Mouse (Mus musculus) left cerebral cortex, adult 9 months (tissue): ENCODE data around the gene Chst3.
"Not testable (repeated sequence)": the region's sequence is repeated elsewhere in the genome, so short reads cannot be mapped to it uniquely, and the experiment has no call there.

ENCODE experiments used
- DNase-seq, 2 experiments: peaks; one replicate each; pipeline ENCODE4 v3.0.0; 2022; ENCODE audit warnings: low spot score in 2 of 2

Chst3 gene

DNA sequence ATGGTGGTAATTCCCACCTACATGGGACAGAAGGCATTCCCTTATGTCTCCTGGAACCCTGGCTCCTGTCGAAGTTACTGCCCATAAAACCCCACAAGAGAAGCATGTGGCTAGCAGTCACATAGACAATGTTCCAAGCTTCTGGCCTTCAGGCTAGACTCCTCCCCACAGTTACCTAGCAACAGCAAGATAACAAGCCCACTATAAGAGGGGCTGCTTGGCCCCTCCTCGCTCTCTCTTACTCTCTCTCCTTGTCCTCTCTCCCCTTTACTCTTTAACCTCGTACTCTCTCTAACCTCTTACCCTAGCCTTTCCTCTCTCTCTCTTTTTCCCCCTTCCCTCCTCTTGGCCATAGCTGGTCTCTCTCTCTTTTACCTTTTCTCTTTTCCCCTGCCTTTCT lies 57.7 kb downstream of the Chst3 start:
- not testable (repeated sequence) for DNase-seq

DNA sequence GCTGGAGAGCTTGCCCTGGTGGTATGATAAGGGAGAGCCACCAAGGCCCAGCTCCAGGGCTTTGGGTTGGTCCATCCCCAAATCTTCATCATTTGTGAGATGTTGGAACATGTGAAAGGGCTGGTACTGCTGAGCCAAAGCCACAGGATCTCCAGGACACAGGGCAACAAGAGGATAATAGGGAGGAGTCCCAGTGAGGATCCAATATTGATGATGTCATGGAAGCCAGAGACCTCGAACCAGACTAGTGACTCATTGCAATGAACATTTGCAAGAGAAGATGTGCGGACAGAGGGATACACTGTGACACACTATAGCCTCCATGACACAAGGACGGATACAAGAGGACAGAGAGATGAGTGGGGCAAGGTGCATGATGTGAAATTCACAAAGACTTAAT lies 60.9 kb downstream of the Chst3 start:
- no peak for DNase-seq

DNA sequence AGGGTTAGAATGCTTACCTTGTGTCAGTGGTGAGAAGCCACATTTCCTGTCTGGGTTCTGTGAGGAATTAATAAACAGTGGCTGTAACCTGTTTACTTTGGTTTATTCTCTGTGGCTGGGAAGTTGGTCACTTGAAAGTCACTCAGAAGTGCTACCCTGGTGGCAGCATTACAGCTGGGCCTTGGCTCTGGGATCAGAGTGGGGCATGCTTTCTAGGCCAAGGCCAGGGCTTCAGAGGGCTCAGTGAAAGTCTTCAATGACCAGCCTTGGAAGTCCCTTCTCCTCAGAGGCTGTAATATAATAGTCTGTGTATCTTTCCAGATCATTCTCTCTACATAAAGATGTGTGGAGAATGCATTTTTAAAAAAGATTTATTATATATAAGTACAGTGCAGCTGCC lies 63.0 kb downstream of the Chst3 start:
- DNase-seq, result no peak

DNA sequence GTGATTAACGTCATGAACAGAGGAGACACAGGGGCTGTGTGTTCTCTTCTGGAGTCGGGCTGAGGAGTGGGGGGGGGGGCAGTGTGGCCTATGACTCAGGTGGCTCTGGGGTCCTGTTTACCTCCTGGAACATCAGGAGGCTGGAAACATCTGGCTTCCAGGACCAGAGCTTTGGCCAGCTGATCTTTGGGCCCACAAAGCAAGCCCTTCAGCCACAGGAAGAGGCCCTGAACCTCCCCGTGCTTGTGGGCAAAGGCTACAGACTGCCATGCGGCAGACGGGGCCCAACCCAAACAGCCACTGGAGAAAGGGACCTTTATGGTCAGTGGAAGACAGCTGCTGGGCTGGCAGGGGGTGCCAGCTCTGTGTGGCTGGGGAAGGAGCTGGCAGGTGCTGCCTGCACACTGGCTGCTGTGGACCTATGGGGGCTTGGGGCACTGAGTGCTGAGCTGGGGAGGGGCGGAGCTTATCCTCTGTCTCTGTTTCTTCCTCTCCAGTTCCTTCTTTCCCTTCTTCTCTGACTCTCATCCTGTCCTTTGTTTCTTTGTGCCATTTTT lies 67.9 kb downstream of the Chst3 start:
- DNase-seq, result no peak

DNA sequence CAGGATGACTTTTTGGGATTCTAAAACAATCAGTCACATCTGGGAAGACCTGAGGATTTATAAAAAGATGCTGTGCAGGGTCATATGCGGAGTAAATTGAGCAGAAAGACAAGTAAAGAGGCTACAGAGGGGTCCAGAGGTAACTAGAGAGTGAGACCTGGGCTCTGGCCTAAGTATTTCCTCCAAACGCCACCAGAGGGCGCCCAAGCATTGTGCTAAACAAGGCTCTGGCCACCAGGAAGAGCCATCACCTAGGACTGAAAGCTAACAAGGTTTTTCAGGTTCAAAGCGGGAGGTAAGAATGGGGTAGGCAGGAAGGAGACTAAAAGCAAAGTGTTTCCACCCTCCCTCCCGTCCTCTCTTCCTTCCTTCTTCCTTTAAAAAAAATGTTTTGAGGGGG lies 71.0 kb downstream of the Chst3 start:
- peak in 1 of 2 experiments; percentile 67 for DNase-seq

DNA sequence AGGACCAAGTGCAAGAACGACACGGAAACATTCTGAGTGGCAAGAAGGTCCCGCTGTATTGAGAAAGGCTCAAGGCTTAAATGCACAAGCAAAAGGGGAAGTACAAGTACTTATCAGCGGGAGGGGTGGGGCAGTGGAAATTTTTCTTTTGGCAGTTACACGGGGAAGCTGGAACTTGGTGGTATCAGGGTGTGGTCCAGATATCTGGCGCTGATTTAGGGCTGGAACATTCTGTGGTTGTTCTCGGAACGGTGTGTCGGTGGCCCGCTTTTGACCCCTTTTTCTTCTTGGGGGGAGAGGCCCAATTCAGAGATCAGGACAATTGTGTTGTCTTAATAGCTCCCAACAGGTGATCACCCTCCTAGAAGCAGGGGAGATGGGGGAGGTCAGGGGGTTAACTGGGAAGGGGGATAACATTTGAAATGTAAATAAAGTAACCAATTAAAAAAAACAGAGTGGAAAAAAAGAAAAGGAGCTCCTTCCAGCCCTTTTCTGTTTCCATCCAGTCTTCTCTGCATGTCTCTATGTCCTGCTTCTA lies 71.5 kb downstream of the Chst3 start:
- not testable (repeated sequence) for DNase-seq

DNA sequence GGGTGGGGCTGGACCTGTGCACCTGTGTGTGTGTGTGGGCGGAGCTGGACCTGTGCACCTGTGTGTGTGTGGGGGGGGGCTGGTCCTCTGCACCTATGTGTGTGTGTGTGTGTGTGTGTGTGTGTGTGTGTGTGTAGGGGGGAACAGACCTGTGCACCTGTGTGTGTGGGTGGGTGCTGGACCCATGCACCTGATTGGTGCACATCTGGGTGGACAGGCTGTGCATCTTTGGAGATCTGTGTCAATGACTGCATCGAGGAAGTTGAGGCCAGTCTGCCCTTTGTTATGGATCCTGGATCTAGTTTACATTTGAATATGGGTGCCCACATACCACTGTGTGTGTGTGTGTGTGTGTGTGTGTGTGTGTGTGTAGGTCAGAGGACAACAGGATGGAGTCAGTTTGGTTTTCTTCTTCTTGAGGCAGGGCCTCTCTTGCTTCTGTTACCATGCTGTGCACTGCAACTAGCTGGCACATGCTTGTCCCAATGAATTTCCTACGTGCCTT lies 77.4 kb downstream of the Chst3 start:
- no peak for DNase-seq

DNA sequence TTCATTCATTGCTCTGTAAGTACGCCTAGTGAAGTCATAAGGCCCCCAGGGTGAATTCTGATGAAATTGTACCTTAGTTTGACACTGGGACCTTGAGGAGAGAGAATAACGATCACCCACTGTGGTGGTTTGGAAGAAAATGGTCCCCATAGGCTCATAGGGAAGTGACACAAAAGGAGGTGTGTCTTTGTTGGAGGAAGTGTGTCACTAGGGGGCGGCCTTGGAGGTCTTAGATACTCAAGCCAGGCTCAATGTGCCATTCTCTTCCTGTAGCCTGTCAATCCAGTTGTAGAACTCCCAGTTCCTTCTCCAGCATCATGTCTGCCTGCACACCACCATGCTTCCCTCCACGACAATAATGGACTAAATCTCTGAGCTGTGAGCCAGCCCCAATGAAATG lies 78.3 kb downstream of the Chst3 start:
- no peak for DNase-seq

DNA sequence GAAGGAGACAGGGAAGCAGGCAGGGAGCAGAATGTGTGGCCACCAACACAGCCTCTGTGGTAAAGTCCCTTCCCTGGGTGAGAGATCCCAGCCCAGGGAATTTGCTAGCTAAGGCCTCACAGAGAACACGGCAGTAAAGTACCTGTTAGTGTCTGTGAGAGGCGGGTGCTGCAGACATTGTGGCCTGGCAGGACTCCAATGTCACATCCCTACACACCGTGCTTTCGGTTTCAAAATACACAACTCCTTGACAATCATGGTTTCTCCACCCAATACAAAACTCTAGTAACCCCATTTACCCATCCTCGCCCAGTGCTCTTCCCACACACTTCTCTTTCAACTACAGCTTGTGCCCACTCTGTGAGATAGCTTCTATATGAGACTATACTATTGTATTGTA lies 80.4 kb downstream of the Chst3 start:
- no peak for DNase-seq

DNA sequence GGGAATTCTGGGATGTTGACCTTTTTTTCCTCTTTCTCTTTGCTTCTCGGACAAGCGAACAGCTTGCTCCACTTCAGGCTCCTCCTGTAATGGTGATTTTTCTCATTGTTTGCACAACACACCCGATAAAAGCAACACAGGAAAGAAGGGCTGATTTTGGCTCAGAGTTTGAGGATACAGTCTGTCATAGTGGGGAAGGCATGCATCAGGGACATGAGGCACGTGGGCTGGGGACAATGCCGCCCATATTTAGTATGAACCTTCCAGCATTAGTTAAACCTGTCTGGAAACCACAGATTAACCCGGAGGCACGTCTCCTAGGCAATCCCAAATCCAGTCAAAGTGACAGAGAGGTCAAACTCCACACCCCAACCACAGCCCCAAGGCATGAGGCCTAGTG lies 82.1 kb downstream of the Chst3 start:
- DNase-seq, result no peak

DNA sequence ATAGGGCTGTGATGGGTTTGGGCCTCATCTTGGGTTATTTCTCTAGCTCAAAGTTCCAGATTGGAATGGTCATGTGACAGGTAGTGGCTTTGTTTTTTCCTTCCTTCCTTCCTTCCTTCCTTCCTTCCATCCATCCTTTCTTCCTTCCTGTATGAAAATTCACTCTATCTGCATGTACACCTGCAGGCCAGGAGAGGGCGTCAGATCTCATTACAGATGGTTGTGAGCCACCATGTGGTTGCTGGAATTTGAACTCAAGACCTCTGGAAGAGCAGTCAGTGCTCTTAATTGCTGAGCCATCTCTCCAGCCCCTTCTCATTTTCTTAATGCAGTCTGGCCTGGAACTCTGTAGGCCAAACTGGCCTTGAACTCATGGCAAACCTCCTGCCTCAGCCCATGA lies 83.0 kb downstream of the Chst3 start:
- DNase-seq, result not testable (repeated sequence)

DNA sequence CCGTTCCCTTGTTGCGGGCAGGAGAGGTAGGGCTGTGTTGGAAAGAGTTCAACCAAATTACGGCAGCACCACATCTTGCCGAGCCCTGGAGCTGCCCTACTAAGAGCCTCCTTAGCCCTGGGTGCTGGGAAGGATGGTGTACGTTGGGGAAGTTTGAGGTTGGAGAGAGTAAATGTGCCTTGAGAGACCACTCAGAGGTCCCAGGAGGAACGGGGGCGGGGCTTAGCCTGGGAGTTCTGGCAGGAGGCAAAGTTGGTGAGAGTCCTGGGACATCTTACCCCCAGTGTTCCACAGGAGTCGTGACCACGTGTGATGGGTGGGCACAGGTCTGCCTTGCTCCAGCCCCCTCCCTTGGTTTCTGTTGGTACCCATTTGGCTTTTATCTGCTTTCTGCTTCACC lies 84.9 kb downstream of the Chst3 start:
- DNase-seq, result no peak

DNA sequence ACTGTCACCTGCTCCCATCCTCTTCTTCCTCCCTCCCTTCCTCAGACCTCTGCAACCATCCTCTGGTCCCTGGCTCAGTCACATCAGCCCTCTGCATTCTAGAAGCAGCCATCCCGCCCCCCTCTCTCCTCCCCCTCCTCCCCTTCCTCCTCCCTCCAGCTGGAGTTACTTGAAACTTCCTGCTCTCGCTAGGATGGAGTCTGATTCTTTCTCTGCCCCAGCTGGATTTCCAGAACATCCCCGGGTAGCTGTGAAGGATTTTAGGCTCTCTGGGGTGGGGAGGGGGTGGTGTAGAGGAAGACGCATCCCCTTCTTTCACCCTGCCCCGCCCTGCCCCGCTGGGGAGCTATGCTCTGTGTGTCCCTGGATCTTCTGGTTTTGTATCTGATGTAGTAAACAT lies 85.6 kb downstream of the Chst3 start:
- no peak for DNase-seq
